Mouse (Mus musculus): Measurements from ENCODE around the gene Gm45837. TPM values are rescaled to one million over a fixed set of nuclear protein-coding genes. Genes with fewer than 3 reads are reported as not detected.

The Gm45837 gene
- total RNA-seq, 2 experiments from 2014 or later, result 1.7 TPM; not detected in 1

DNA sequence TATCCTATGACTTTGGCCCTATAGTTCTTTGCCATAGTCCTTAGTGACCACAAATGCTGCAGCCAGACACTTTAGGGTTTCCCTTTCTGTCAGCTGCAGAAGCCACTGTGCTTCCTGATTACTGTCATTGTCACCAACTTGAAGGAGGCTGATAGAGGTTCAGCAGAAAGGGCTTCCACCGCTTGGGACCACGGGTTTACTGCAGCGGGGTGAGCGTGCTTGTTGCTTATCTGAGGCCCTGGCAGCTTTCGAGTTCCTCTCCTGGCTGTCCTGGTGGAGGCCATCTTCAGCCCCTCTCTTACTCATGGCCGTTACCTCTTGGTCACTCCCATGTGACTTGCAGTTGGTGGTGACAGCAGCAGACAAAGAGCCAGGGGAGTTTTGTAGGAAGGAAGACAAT lies 21.4 kb upstream of the Gm45837 start:
- no peak for DNase-seq (ENCODE audit: low spot score in 2 of 2)

DNA sequence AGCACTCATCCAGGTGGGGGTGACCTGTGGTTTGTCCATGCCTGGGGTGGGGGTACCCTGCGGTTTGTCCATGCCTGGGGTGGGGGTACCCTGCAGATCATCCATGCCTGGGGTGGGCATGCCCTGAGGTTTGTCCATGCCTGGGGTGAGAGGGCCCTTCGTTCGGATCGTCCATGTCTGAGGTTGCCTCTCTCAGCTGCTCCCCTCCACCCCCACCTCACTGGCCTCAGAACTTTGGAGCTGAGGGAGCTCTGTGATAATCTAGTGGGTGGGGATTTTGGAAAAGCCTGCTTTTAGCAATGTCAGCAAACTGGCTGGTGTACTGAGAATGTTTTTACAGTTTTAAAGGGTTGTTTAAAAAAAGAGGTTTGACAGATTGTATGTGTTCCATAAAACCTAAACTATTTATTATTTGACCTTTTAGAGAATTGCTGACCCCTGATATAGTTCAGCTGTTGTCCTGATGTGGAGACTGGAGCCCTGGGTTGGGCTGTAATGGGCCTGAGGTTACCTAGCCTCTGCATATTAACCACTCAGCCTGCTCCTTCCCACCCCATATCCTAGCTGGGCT lies 18.7 kb upstream of the Gm45837 start:
- no peak for DNase-seq (ENCODE audit: low spot score in 2 of 2)

DNA sequence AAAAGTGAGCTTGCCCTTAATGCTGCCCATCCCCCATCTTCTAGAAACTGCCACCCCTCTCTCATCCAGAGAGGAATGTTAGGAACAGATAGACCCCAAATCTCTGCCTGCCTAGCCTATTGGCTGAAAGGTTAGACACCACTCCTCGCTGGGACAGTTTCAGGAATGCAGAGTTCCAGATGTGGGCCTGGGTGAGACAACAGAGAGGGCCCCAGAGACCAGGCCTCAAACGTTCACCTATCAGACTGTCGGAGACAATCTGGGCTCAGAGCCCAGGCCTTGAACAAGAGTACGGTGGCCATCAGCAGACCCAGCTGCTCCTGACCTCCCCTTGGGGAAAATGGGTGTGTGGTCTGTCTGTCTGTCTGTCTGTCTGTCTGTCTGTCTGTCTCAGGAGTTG lies 17.7 kb upstream of the Gm45837 start:
- no peak for DNase-seq (ENCODE audit: low spot score in 2 of 2)

DNA sequence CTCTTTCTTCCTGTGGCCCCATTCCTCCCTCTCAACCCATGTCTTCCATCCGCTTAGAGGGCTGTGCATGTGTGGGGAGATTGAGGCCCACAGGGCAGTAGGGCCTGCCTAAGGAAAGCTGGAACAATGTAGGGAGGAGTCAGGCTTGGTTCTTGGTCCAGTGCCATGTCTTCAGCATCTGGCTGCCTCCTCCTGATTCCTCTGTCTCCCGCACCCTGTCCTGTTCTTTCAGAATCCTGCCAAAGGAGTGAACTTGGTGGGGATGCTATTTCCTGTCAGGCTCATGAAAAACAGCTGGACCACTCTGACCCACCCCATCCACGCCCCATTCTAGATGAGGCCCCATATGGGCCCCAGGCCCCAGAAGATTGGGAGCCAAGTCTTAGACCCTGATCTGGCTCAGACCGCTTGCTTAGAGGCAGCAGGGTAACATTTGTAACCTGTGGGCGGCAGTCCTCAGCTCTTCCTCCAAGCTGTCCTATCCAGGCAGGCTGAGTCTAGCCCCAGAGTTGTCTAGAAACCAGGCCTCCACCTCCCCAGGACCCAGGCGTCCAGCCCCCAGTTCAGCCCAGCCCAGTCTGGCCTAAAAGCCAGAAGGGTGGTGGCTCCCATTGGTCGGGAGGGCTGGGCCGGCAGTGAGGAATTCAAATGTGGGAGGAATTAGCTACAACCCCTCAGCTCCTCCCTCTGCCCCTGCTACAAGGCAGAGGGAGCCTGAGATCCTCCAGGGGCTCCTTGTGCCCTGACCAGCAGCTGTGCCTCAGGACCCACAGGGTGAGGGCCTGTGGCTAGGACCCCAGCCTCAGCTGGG lies 16.8 kb upstream of the Gm45837 start:
- DNase-seq (ENCODE audit: low spot score in 2 of 2), result no peak

DNA sequence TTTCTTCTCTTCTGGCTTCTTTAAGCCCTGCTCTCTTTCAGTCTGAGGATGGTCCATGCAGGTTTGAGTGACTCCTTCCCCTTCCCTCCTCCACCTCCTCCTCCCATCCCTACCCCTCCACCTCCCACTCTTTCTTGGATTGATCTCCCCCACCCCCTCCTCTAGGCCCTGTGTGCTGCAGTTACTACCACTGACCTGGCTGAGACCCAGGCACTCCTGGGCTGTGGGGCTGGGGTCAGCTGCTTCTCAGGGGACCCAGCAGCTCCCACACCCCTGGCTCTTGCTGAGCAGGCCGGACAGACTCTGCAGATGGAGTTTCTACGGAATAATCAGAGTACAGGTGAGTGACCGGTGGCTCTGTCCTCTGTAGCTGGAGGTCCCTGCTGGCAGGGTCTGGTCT lies 16.1 kb upstream of the Gm45837 start:
- no peak for DNase-seq (ENCODE audit: low spot score in 2 of 2)

DNA sequence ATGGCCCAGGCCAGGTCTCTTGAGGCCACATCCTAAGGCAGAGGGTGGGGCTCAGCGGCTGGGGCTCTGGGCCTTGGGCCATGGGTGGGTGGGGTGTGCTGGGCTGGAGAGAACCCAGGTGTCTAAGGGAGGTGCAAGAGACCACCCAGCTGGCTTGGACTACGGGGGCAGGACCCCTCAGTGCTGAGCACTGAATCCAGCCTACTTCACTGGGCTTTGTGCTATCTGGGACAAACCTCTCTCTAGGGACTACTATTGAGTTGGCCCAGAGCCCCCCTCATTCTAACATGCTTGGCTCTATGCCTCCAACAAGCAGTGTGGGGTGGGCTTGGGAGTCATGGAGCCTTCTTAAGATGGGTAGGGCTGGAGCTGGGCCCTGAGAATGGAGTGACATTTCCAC lies 15.2 kb upstream of the Gm45837 start:
- no peak for DNase-seq (ENCODE audit: low spot score in 2 of 2)

DNA sequence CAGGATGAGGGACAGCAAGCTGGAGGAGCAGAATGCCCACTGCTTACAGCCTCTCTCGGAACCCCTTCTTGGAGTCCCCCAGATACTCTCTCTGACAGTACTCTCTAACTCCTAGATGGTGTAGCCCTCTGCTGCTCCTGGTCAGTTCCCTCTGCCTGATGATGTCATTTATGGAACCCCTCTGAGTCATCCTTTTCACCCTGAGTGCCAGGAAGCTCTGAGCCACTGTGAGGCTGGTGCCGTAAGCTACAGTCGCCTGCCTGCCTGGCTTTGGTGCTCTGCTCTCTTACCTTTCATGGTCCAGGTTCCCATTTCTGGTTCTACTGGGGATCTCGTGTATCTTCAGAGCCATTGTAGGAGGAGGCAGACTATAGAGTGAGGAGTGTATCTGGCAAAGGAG lies 13.5 kb upstream of the Gm45837 start:
- no peak for DNase-seq (ENCODE audit: low spot score in 2 of 2)

DNA sequence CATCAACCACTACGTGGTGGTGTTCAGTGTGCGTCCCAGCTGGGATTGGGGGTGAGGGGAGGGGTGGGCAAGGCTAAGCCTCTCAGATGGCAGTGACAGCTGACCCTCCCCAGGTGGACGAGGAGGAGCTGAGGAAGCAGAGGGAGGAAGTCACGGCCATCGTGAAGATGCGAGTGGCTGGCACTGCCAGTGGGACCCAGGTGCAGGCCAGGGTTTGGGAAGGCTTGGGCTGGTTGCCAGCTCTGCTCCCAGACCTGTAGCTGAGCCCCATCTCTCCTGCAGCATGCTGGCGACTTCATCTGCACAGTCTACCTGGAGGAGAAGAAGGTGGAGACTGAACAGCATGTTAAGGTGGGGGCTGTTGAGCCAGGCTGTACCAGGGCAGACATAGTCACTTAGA lies 9.2 kb upstream of the Gm45837 start:
- no peak for DNase-seq (ENCODE audit: low spot score in 2 of 2)

DNA sequence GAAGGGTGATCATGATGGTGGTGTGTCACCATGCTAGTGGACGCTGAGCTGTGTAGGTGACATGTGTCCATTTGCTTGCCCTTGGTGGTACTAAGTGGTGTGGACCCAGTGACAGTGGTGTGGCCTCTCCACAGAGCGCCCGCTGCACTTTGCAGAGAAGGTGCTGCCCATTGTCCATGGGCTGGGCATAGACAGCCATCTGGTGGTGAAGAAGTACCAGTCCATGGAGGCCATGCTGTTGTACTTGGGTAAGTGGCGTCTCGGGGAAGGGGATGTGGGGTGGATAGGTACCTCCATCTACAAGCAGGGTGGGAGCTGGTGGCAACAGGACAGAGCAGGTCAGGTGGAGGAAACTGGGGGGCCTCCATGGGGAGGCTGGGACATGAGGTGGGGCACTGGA lies 6.9 kb upstream of the Gm45837 start:
- no peak for DNase-seq (ENCODE audit: low spot score in 2 of 2)

DNA sequence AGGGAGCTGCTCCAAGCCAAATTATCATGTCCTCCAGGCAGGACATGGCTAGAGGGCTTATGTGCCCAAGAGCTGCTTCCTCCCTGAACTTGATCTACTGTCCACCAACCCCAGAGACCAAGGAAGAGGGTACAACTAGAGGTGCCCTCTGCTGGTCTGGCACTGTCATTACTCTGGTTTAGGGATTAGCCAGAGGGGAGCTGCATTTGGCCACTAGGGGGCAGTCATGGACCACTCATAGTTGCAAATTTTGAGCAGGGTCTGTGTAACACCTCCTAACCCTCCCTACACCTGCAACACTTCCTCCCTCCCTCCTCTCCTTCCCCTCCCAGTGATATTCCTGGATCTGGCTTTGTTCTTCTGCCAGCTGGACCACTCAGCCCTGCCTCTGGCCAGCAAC lies 2.1 kb downstream of the Gm45837 start:
- DNase-seq (ENCODE audit: low spot score in 2 of 2), result peak; percentile 94 to 95

DNA sequence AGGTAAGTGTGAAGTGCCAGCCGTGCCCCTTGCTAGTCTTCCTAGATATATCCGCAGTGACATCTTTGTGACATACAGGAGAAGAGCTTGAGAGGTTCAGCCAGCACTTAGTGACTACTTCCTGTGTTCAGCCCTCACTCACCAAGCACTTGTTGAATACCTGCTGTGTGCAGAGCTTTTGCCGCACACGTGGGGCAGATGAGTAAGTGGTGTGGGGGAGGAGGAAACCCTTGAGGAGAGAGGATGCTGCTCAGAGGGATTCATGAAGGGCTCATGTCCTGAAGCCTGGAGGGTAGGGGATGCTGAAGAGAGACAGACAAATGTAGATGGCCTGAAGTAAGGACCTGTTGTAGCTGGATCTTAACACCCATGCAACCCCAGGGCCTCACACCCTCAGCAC lies 3.5 kb downstream of the Gm45837 start:
- no peak for DNase-seq (ENCODE audit: low spot score in 2 of 2)

DNA sequence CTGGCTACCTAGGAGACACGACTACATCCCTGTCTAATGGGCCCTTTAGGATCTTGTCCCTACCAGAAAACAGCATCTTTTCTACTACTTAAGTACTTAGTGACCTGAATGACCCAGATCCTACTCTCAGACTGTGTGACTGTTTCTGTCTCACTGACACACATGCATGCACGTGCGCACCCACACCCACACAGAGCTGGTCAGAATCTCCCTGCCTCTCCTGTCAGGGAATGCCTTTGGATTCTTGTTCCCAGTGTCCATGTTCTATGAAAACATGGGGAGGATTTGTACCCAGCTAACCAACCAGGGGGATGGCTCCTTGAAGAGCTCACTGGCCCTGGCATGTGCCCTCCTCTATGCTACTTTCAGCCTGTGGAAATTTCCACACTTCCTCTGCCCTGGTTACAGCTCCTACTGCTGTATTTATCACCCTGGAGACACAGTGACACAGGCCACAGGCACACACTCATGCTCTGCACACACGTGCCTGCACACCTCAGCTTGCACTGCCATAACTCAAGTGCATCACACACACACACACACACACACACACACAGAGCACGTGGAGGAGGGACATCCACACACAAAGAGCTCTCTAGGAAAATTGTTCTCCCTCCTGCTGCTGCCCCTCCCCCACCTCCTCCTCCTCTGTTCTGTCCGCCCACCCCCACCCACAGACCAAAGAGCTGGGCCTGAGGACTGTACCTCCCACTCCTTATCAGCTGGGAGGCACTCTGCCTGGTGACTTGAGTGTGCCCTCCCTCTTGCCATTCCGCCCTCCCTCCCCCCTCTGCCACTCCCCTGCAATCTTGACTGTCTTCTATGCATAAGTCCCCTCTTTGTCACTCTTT lies 4.2 kb downstream of the Gm45837 start:
- no peak for DNase-seq (ENCODE audit: low spot score in 2 of 2)

DNA sequence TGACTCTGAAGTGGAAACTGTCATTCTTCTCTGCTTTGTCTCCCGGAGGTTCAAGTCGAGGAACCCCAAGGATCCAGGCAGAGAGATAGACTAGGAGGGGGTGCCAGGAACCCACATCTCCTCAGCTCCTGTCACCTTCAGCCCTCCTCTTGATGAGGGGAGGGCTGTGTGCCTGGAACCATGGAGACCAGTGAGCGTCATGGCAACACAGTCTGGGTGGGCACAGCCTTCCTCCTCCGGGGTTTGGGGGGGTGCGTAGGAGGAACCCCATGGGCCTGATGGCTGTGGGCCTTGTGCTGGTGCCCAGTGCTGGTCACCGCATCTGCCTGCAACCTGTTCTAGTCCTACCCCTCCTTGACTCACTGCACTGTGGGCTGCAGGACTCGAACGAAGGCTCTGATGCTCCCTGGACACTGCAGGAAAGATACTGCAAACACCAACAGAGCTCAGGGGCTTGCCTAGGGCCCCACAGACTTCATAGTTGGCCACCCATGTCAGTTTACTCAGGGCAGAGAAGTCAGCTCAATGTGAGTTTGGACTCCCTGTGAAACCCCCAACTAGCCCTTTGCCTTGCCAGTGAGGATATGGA lies 4.9 kb downstream of the Gm45837 start:
- peak in 1 of 2 experiments; percentile 41 for DNase-seq (ENCODE audit: low spot score in 2 of 2)

DNA sequence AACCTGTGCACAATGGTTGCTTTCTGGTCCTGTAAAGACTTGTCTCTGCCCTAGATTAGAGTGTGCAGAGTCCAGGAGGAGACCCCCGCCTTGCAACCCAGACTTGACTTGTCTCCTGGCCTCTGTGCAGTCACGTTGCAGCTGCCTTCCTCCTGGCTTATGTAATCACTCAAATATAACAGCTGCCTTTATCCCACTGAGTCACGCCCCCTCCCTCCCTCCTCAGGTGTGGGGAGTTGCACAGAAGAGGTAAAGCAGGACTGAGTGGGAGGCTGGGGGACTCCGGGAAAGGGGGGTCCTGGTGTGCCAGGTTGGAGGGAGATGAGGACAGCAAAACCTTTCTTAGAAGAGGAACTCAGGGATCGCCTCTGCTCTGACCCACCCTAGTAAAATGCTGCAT lies 5.7 kb downstream of the Gm45837 start:
- DNase-seq (ENCODE audit: low spot score in 2 of 2), result no peak

DNA sequence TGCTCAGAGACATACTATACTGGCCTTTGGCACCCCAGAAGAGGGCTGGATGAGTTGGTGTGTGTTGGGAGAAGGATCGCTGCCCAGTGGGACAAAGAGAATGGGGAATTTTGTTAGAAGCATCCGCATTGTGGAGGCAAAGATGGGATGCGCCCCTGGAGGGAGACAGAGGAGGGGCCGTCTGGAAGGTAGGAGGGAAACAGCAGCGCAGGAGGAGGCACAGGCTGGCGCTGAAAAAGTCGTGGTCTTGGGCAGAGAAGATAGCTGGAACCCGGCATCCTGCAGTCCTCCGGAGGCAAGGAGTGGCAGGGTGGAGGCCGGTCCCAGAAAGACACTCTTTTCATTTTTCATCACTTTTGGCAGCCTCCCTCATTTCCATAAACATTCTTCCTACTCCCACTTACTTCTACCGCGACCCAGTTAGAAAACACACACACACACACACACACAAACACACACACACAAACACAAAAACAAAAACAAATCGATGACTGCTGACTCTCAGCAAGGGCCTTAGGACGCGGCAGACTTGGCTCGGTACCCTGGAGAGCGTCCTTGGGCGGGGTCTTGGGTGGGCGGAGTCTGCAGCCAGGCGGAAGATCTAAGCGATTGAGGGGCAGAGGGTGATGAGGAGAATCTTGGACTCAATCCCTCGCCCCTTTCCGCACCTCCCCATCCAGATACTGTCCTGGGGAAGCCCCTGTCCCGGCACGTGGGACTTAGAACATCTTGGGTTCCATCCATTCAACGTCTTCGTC lies 8.5 kb downstream of the Gm45837 start:
- DNase-seq (ENCODE audit: low spot score in 2 of 2), result no peak

DNA sequence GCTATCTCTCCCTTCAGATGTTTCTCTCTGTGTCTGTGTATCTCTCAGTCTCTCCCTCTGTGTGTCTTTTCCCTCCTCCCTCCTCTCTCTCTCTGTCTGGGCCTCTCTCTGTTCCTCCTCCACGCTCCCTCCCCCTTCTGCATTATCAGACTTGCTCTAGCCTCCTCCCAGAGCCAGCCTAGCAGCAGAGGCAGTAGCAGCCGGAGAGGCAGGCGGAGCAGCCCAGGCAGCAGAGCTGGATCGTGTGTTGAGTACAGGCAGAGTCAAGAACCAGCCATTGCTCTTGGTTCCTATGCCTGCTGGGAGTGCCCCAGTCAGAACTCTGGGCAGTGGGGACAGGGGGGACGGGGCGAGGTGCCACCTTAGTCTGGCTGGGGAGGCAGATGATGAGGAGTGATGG lies 10.8 kb downstream of the Gm45837 start, which contains the start of gene Pde2a:
Pde2a (plus strand) TSS at position 163 of the 400 bp plus-strand sequence.
- peak; percentile 67 for DNase-seq (ENCODE audit: low spot score in 2 of 2)

DNA sequence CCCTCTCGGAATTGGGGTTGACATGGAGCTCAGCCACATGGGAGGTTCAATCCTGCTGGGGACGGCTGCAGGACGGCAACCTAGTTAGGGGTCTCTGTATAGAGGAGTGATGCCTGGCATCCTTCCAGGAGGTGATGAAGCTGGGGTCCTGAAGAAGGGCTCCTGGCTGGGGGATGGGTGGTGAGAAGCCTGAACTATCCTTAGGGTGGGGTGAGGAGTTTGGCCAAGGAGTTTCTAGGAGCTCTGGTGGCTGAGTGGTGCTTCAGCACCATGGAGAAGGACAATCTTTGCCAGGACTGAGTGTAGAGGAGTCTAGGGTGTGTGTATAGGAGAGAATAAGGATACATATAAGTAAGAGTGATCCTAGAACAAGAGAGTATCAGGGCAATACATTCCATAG lies 11.4 kb downstream of the Gm45837 start:
- peak in 1 of 2 experiments; percentile 39 for DNase-seq (ENCODE audit: low spot score in 2 of 2)

DNA sequence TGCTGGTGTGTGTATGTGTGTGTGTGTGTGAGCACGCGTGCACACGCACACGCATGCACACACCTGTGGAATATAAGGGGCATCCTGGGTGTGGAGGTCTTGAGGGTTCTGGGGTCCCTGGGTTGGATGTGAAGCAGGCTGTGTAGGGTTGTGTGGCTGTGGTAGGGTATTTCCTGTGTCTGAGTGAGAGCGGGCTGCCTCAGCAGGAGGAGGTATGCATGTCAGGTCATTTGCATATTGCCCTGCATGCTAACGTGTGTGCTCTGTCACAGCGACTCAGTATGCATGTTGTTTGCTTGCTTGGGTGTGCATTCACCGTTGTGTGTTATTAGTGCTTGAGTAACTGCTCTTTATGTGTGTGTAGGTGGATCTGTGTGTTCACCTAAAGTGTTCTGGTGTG lies 12.0 kb downstream of the Gm45837 start:
- no peak for DNase-seq (ENCODE audit: low spot score in 2 of 2)

DNA sequence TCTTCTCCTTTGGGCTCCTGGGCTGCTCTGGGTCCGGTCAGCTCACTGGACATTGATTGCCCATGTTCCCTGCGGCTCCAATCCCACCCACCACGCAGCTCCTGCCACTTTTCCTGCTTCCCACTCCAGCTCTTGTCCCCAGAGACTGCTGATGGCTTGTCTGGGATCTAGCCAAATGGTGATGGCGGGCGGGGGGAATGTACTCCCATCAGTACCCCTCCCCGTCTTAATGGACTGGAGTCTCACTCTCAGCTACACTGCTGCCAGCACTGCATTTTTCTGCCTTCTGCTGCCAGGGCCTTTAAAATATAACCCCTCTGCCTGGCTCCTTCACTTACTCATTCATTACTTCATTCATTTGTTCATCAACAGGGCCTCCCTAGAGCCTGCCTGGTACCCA lies 13.3 kb downstream of the Gm45837 start:
- no peak for DNase-seq (ENCODE audit: low spot score in 2 of 2)

DNA sequence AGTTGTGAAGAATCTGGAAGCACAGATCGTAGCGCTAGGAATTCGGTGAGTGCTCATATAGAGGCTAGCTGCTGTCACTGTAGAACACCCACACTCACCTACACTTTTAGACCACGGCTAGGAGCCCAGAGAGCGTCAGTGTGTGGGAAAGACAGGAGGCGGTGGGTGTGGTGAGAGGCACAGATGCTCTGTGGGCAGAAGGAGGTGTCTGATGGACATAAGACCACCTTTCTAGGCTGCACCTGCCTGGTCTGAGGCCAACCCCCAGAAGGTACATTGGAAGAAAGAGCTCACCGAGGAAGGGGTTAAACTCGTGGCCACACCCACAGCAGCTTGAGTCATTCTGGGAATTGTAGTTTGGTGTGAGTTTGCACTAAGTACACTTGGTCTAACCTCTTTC lies 16.0 kb downstream of the Gm45837 start:
- no peak for DNase-seq (ENCODE audit: low spot score in 2 of 2)

DNA sequence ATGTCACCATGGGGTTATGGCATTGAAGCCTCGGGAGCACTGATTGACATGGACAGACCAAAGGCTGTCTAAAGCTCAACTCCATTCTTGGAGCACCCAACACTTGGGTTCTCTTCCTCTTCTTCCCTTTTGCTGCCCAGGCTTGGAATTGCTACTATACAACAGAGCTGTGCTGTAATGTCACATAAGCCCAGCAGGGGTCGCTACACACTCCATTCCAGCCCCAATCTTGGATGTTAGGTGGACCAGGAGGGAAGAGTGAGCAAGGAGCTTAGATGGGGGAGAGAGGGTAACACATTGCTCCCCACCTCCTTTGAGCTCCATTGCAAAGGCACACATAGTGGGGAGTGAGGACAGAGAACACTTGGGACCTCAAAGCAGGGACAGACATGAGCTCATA lies 17.1 kb downstream of the Gm45837 start:
- DNase-seq (ENCODE audit: low spot score in 2 of 2), result peak; percentile 58
